Mouse (Mus musculus) cortical plate, adult 2 months (tissue): Measurements from ENCODE around the gene Mapk10. TPM values are rescaled to one million over a fixed set of nuclear protein-coding genes. Genes with fewer than 3 reads are reported as not detected.

ENCODE experiments used
- H3K27ac ChIP-seq: fragments of 200-500 bp; 2 replicates; pipeline ENCODE4 v1.5.1; 2012; ENCODE audit warnings: low read length, control low read depth, inconsistent platforms; ENCODE audit not compliant: insufficient read depth
- H3K4me1 ChIP-seq: fragments of 200-500 bp; 2 replicates; pipeline ENCODE4 v1.6.1; 2011; ENCODE audit warnings: low read length; ENCODE audit not compliant: control insufficient read depth, insufficient read depth
- H3K4me3 ChIP-seq: fragments of 200-500 bp; 2 replicates; pipeline ENCODE4 v1.5.1; 2011; ENCODE audit warnings: mild to moderate bottlenecking, low read length, control low read depth; ENCODE audit not compliant: insufficient read depth
- CTCF ChIP-seq: fragments of 200-500 bp; IDR thresholded peaks from 2 replicates; pipeline ENCODE4 v1.5.1; 2011; ENCODE audit warnings: mild to moderate bottlenecking, control low read depth, low read length; ENCODE audit not compliant: insufficient read depth; ENCODE audit errors: extremely low read depth
- POLR2A ChIP-seq: fragments of 200-500 bp; IDR thresholded peaks from 2 replicates; pipeline ENCODE4 v1.6.1; 2011; ENCODE audit warnings: mild to moderate bottlenecking, low read length, control low read depth; ENCODE audit not compliant: insufficient read depth; ENCODE audit errors: extremely low read depth
- polyA plus RNA-seq: library from polyadenylated mRNA; depleted of rRNA; stranded (reverse); fragments of >200 nt; gene quantifications from 2 replicates; pipeline ENCODE4 v1.2.3, GENCODE M21; 2012

The Mapk10 gene
- polyA plus RNA-seq, 1 experiment = 199 TPM

- Histone ChIP-seq H3K4me1 (peaks cover 21% of the 10 kb centered on the region), H3K4me3 (no peak overlapping the region), H3K27ac (peak overlapping the region; percentile 20; the same call in 1 of the 2 replicates)
- TF ChIP-seq POLR2A (no peak), CTCF (no peak)
These were observed 36.5 kb downstream of the Mapk10 start for GRCm38 (mm10) chr5:103174607-103175006.

DNA sequence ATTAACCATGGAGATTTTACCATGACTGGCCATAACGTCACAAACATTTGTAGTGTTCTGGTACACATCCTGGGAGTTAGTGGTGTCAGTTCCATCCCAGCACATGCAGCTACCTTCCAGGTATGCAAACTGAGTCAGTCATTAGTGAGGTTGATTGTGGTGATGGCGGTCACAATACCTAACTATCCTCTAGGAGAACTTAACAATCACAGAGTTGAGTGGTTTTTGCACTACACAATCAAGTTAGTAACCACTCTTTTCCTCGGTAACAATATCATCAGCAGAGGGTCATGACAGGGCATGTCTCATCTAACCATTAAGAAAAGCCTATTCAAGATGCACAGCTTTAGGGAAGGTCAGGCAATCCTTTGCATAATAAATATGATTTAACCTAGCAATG, 39.9 kb downstream of the Mapk10 start:
- TF ChIP-seq POLR2A (no peak), CTCF (no peak)
- Histone ChIP-seq H3K27ac (no peak overlapping the region), H3K4me3 (no peak overlapping the region), H3K4me1 (peaks cover 20% of the 10 kb centered on the region)

GRCm38 (mm10) chr5:103167371-103167770, 43.8 kb downstream of the Mapk10 start:
- TF ChIP-seq CTCF (no peak), POLR2A (no peak)
- Histone ChIP-seq H3K27ac (no peak overlapping the region), H3K4me3 (no peak overlapping the region), H3K4me1 (peaks cover 11% of the 10 kb centered on the region)

DNA sequence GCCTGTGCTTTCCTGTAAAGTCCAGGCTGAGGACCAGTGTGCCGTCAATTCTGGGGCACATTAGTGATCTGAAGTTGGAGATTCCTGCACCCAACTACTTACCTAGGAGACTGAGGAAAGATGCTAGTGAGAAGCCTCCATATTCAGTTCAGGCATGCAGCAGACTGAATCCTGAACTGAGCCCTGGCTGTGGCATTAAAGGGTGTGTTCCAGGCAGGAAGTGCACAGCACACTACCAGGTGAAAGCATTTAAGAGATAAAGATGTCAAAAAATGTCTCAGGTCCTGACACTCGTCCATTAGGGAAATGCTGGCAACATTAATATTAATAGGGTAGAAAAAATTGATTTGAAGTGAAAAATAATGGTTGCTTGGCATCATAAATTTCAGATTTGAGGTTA, 44.4 kb downstream of the Mapk10 start:
- no peak overlapping the region for H3K4me3 ChIP-seq
- TF ChIP-seq CTCF = no peak
- TF ChIP-seq POLR2A = no peak
- peak overlapping the region; percentile 90 for H3K27ac ChIP-seq
- H3K4me1 ChIP-seq = peaks cover 12% of the 10 kb centered on the region

GRCm38 (mm10) chr5:103164022-103164421, 47.1 kb downstream of the Mapk10 start:
- peaks cover 21% of the 10 kb centered on the region for H3K4me1 ChIP-seq
- H3K4me3 ChIP-seq = no peak overlapping the region
- TF ChIP-seq CTCF (no peak), POLR2A (no peak)
- no peak overlapping the region for H3K27ac ChIP-seq

GRCm38 (mm10) chr5:103161574-103161973, 49.6 kb downstream of the Mapk10 start:
- Histone ChIP-seq H3K27ac (no peak overlapping the region), H3K4me3 (no peak overlapping the region), H3K4me1 (peaks cover 18% of the 10 kb centered on the region)
- TF ChIP-seq POLR2A = no peak
- TF ChIP-seq CTCF = no peak

GRCm38 (mm10) chr5:103161196-103161540, 50.0 kb downstream of the Mapk10 start:
- peak overlapping the region; percentile 68; the same call in 1 of the 2 replicates for H3K27ac ChIP-seq
- TF ChIP-seq POLR2A (no peak), CTCF (no peak)
- no peak overlapping the region for H3K4me3 ChIP-seq
- peaks cover 16% of the 10 kb centered on the region for H3K4me1 ChIP-seq

DNA sequence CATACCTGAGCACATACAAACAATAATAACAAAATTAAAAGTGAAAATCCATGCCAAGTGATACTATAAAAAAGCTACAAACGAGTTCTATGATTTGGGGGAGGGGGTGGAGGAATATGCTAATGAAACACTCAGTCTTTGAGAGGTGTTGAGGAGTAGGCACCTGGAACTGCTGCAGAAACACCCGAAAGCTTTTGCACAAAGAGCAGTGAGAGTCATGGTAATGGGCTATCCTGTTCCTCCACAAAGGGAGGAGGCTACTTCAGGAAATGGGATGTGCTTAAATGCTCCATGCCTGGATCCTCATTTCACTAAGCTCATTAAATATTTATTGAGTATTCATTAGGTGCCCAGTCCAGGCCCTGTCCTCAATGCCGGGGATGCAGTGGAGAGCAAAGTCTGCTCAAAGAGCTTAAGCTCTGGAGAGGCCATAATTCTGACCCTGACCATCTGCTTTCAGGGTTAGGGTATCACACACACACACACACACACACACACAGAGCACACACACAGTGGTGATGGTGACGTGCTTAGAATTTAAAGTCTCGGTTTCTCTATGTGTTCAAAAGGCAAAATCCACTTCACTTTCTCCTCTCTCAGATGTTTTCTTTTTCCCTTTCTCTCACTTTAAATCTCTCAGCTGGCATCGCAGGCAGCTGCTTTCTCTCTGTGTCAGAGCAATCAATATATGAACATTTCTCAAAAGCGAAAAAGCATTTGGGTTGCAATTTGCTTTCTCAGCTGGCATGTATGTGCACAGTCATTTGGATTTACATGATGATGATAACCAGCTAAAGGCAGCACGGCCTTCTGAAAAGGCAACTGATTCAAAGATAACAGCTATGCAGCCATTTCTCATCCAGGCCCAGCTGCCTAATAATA, 50.6 kb downstream of the Mapk10 start:
- peak overlapping the region; percentile 68; the same call in 1 of the 2 replicates for H3K27ac ChIP-seq
- no peak overlapping the region for H3K4me3 ChIP-seq
- peaks cover 14% of the 10 kb centered on the region for H3K4me1 ChIP-seq
- no peak for TF ChIP-seq POLR2A
- no peak for TF ChIP-seq CTCF

DNA sequence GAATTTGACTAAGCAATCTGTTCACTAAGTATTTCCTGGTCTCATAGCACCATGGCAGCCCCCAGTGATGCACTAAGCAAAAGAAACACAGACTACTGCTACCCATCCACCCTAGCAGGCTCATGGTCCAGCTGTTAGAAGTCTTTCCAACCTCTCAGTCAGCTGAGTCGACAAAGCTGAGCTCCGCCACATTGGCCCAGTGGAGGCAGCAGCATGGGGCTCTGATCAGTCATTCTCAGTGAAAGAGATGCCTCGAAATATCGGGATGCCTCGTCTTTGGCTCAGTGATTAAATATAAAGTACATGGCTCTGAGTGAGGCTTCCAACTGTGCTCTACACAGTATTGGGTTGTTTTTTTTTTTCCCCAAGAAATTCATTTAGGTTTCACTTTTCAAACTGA, 70.2 kb downstream of the Mapk10 start:
- no peak for TF ChIP-seq CTCF
- no peak for TF ChIP-seq POLR2A
- no peak overlapping the region for H3K4me3 ChIP-seq
- no peaks in the 10 kb centered on the region for H3K4me1 ChIP-seq
- no peak overlapping the region for H3K27ac ChIP-seq

DNA sequence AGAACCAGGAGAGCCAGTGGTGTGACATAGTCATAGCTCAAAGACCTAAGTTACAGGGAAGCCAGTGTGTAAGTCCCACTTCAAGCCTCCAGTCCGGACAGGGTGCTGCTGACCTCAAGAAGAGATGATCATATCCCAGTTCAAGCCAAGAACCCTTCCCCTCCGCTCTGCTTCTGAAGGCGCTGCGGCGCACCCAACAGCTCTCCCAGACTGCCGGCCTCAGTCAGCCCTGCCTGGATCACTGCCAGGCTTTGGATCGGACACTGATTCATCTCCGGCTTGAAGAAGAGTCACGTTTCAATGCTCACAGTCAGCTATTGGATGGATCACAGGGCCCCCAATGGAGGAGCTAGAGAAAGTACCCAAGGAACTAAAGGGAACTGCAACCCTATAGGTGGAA, 76.3 kb downstream of the Mapk10 start:
- H3K4me3 ChIP-seq = no peak overlapping the region
- TF ChIP-seq CTCF = no peak
- TF ChIP-seq POLR2A = no peak
- H3K27ac ChIP-seq = no peak overlapping the region
- peaks cover 4% of the 10 kb centered on the region; the same call in 1 of the 2 replicates for H3K4me1 ChIP-seq

- TF ChIP-seq POLR2A (no peak), CTCF (no peak)
- no peak overlapping the region for H3K4me3 ChIP-seq
- H3K27ac ChIP-seq = no peak overlapping the region
- H3K4me1 ChIP-seq = peaks cover 4% of the 10 kb centered on the region; the same call in 1 of the 2 replicates
These were observed 77.5 kb downstream of the Mapk10 start for GRCm38 (mm10) chr5:103133626-103134025.
